Mouse (Mus musculus) layer of hippocampus, adult 11-12 months (tissue): Measurements from ENCODE around the gene Gcfc2.

Source experiments
- DNase-seq: peaks from one replicate; pipeline ENCODE4 v3.0.0; 2022; ENCODE audit warnings: low spot score

The Gcfc2 gene

DNA sequence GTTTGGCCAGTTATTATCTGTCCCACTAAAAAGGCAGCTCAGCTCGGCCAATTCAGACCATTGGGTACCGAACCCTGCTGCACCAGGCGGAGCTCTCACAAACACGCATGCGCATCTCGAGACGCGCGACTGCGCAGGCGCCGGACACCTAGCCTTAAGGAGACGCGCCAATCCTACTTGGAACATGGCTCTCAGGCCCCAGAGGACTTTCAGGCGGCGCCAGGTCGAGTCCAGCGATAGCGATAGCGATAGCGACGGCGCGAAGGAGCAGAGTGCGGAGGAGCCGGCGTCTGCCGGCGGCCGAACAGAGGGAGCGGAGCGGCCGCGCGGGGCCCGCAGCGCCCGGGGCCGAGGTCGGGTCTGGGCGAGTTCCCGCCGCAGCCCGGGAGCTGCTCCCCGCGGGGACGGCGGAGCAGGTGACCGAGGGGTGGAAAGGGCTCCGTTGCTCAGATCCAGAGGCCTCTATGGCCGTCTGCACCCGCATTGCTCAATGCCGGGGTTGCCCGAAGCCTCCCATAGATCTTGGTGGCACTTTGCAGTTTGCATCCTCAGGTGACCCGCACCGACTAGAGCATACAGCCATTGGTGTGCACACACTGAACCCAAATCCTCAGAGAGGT lies at the start of gene Gcfc2:
Gene Gcfc2, plus strand, starts transcription at position 147 of the 620 bp plus-strand sequence.
- peak; percentile 92 for DNase-seq

- no peak for DNase-seq
These were observed 27.7 kb upstream of the Gcfc2 start for GRCm38 (mm10) chr6:81895678-81896230.

DNA sequence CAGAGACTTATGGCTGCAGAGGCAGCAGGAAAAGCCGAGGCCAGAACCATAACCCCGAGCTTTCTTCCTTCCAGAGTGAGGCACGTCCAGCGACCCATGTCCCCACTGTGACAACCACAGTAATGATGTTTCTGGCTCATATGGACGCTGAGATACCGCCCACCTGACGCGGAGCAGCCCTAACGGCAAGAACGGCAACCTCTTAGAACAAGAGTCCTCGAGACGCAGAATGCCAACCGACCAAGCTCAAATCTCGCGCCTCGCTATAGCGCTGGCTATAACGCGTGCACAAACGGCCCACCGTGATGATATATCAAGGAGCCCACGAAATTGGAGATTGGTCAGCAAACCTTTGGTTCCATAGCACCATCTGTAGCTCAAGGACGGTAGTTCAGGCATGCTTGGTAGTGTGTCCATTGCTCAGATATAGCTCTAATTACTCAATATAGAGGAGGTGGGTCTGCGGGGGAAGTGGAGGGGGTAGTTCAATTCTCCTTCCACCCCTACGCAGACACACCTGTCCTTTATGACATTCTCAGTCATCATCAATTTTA lies 13.1 kb upstream of the Gcfc2 start:
- no peak for DNase-seq

DNA sequence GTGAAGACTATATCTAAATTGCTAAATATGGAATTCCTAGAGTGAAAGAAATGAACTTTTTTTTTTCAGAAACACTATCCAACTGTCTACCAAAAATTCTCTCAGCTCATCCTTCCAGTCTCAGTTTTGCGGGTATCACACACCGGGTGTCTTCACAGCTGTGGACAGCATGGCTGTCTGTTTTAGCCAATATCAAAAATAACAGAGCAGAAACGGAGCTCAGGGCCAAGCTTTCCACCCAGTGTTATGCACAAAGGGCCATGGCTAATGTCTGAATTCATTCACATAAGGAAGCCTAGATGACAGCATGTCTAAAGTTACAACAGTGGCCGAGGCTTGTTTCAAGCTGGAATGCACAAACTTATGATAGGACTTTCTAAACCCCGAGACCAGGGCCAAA lies 12.2 kb upstream of the Gcfc2 start:
- DNase-seq: no peak

DNA sequence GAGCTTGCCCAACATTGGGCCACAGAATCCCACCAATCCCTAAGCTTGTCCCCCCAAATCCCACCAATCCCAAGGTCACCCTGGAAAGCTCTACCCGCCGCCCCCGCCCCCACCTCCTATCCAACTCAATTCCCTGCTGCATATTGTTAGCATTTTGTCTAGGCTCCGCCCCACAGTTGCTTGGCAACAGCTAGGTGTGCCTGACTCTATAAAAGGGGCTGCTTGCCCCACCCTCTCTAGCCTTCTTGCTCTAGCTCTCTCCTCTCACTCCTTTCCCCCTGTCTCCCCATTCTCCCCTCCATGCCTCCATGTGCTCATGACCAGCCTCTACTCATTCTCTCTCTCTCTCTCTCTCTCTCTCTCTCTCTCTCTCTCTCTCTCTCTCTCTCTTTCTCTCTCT lies 11.8 kb upstream of the Gcfc2 start:
- no peak for DNase-seq

DNA sequence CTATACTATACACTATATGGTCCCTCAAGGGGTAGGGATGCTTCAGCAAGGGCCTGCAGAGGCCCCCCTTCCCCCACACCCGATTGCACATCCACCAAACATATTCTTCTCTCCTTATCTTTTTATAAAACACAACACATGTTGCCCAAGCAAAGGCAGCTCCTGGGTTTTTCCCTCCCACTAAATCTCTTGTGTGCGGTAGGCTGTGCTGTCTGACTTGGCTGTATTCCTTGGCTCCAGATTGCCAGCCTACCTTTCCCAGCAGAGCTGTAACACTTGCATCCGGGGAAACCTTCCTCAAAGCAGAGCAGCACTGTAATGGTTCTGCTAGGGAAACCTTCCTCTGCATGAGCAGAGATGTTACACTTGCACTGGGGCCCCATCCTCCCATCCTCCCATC lies 11.3 kb upstream of the Gcfc2 start:
- DNase-seq: peak; percentile 63

DNA sequence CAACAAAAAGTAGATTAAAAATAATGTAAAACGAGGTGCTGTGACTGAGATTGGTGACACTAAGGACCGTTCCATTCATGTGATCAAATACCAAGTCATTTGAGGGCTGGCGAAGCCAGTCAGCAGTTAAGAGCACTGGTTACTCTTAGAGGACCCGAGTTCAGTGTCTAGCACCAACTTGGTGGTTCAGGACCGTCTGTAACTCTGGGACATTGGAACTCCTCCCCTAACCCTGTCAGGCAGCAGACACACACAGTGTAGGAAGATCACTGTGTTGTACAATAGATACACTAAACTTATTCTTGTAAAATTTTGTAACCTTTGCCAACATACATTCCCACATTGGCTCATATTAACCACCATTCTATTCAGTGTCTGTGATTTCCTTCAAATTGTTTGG lies 835 bp downstream of the Gcfc2 start:
- DNase-seq: no peak

- DNase-seq: no peak
These were observed 5.9 kb downstream of the Gcfc2 start for GRCm38 (mm10) chr6:81929402-81929801.

GRCm38 (mm10) chr6:81933281-81933680 lies 9.8 kb downstream of the Gcfc2 start:
- DNase-seq: no peak

DNA sequence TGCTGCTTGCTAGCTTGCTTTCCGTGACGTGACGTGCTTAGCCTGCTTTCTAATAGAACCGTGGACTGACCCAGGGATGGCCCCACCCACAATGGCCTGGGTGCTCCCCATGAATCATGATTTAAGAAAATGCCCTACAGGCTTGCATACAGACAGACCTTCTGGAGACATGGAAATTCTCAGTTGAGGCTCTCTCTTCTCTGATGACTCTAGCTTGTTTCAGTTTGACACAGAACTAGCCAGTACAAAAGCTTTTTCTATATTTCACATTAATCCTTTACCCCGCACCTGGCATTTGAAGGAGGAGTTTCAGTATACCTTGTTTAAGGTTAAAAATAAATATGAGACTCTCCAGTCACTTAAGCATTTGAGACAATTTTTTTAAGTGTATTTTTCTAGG lies 18.2 kb downstream of the Gcfc2 start:
- DNase-seq: no peak

- no peak for DNase-seq
These were observed 19.8 kb downstream of the Gcfc2 start for GRCm38 (mm10) chr6:81943281-81943680.

DNA sequence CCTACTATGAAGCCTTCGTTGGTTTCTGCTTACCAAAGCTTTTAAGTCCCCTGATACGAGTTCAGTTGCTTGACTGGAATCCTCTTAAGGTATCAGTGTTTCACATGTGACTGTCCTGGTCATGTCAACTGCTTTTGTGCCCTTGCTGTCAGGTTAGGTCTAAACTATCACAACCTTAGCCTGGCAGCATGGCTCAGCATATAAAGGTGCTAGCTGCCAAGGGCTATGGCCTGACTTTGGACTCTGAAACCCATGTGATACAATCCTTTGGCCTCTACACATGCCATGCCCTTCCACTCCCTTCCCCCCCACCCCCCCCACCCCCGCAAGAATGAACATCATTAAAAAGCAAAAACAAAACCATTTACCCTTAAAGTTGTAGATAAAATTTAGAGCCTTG lies 21.0 kb downstream of the Gcfc2 start:
- no peak for DNase-seq

DNA sequence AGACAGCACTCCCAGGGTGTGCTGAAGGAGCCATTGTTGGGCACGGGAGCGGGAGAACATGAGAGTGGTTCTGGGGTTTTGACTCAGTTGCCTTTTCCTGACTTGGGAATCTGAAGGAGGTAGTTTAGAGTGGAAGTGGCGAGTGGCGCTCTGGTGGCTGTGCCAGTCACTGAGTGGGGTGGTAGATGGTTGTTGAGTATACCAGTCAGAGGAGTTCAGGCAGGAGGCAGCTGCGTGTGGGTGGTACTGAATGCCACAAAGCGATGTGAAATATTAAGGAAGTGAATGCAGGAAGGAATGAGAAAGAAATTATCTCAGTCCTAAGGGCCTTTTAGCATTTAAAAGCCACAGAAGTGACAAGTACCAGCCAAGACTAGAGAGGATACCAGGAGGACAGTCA lies 23.4 kb downstream of the Gcfc2 start:
- no peak for DNase-seq

DNA sequence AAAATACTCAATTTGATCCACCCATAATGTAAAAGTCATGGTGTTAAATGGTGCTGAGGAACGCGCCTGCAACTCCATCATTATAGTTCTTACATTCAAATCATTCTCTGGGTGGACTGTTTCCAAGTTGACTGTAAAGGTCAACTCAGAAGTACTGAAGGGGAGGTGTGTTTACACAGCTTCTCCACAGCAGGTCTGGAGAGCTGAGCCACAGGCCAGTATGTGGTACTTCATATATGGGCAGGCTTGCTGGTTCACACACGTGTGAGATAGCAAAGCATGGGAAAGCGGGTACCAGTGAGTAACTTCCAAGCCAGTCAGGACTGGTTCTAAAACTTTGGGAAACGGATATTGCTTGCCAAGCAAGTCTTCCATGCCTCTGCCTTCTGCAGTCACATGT lies 31.7 kb downstream of the Gcfc2 start:
- DNase-seq: no peak

DNA sequence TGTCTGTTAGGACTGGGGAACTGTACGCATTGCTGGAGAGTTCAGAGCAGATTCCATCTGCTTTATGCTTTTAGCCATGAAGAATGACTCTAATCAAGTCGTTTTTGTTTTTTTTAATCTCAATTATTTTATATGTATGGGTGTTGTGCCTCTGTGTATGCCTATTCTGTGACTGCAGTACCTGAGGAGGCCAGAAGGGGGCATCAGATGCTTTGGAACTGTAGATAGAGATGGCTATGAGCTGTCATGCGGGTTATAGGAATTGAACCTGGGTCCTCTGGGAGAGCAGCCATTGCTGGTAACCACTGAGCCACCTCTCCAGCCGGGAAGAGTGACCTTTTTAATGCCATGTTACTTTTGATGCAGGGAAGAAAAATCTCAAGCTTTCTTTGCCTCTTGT lies 32.9 kb downstream of the Gcfc2 start:
- DNase-seq: no peak

DNA sequence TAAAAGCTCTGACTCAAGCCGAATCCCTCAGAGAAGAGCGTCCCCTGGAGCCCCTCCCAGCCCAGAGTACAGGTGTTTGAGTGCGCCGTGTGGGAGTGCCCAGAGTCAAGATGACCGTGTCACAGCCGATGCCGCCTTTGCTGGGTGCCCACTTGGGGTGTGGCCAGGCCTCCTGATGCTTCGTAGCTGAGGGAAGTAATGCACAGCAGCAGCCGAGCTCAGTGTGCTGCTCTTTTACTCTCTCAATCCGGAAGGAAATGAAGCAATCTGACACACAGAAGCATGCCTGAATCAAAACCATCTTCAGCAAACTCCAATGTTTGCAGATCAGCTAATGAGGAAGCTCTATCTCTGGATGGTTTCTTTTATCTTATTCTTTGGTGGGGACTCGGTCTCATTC lies 34.5 kb downstream of the Gcfc2 start:
- DNase-seq: no peak

- DNase-seq: no peak
These were observed 36.4 kb downstream of the Gcfc2 start for GRCm38 (mm10) chr6:81959866-81960265.

DNA sequence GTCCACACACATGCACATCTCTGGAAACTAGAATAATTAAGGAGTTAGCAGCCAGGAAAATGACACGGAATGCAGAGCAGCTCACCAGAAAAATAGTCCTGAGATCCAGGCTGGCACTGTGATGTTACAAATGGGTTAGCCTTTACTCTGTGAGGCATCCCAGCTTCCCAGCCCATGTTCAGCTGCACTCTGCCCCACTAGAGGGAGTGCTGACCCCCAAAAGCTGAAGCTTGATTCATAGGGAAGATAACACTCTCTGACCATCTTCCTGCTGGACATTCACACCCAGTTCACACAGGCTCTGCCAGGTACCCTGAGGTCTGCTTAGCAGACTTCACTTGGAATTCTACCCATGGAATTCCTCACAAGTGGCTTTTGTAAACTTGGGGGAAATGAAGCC lies 36.8 kb downstream of the Gcfc2 start:
- DNase-seq: no peak

DNA sequence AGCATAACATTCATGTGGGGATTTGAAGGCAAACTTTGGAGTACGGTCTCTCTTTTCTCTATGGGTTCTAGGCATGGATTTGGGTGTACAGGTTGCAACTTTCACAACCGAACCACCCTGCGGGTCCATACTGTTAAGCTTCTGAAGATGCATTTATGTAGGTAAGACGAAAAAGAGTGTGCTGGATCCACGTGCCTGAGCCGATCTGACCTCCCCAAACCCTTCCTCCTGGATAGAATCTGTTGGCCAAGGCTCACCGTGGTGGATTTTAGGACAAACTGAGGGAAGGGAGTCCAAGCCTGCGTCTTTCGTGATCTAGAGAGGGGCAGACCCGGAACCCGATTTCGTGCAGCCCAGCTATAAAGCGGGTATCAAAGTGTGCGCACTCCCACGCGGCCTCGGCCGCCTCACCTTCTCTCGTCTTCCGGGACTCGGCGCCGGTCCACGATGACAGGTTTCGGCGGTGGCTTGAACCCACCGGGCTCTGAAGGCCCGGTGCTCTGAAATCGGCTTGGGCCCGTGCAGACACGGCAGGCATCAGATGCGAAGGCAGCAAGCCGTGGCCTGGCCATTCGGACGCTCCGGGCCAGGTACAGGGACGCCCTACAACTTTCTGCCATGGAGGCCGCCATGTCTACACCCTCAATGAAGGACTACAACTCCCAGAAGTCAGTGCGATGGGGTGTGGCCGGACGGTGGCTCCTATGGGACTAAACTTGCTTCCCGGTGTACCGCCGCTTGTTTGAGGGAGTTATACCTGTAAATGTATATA lies 42.0 kb downstream of the Gcfc2 start, which contains the start of gene Mrpl19:
Gene Mrpl19, minus strand, starts transcription at position 663 of the 772 bp plus-strand sequence.
- peak; percentile 93 for DNase-seq

- DNase-seq: no peak
These were observed 42.6 kb downstream of the Gcfc2 start for GRCm38 (mm10) chr6:81966068-81966544.

DNA sequence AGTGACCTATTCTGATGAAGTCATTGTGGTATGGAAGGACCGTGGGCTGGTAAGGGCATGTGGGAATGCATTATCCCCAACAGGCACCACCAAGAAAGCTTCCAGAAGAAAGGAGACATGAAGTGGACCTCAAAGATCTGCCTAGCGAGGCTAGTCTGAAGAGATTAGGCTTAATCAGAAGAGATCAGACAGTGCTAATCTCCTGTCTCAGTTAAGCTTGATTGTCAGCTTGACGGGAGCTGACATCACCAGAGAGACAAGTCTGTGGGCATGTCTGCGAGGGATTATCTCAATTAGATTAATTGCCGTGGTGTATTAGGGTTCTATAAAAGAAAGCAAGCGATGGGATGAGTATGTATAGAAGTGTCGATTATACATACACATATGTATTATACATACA lies 47.7 kb downstream of the Gcfc2 start:
- DNase-seq: no peak

DNA sequence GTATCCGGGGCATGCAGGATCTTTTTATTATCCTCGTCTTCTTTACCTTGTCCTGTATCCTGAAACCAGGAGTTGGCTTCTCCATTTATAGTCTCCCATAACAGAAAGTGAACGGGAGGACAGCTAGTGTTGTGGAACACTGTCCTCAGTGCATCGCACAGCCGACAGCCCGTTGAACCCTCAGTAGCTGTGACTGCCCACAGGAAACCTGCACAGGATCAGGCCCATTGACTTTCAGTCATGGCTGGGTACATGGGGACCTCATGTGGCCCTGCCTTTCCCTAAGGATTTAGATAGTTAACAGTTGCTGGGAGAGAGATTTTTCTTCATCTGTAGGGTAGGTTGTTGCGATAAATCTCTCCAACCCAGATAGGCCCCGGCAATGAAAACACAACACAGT lies 49.1 kb downstream of the Gcfc2 start:
- no peak for DNase-seq
